Mouse (Mus musculus): Measurements from ENCODE around the gene H2afx. TPM values are rescaled to one million over a fixed set of nuclear protein-coding genes. Genes with fewer than 3 reads are reported as not detected.
"Not testable (repeated sequence)": the region's sequence is repeated elsewhere in the genome, so short reads cannot be mapped to it uniquely, and the experiment has no call there.

The H2afx gene
- polyA plus RNA-seq, 1 experiment: 201 TPM

- Histone ChIP-seq H3K27ac (ENCODE audit: control insufficient read depth, insufficient read depth, low read depth, low read length, poor library complexity) (no peak overlapping the region), H3K4me1 (ENCODE audit: control insufficient read depth, insufficient read depth, low read length) (no peaks in the 10 kb centered on the region; the same call in 1 of the 2 replicates), H3K4me3 (replicated peaks; ENCODE audit: control insufficient read depth, low read depth, low read length) (no peak overlapping the region)
- TF ChIP-seq POLR2A (IDR thresholded peaks at IDR 0.05; ENCODE audit: borderline replicate concordance, control insufficient read depth, low read depth, low read length) (no peak), CTCF (IDR thresholded peaks at IDR 0.05; ENCODE audit: control insufficient read depth, insufficient read depth, low read length) (no peak)
- WGBS: 94% methylated on average over 13 of the region's 13 CpGs
Measured at GRCm38 (mm10) chr9:44332918-44333638, 1.4 kb upstream of the H2afx start.

DNA sequence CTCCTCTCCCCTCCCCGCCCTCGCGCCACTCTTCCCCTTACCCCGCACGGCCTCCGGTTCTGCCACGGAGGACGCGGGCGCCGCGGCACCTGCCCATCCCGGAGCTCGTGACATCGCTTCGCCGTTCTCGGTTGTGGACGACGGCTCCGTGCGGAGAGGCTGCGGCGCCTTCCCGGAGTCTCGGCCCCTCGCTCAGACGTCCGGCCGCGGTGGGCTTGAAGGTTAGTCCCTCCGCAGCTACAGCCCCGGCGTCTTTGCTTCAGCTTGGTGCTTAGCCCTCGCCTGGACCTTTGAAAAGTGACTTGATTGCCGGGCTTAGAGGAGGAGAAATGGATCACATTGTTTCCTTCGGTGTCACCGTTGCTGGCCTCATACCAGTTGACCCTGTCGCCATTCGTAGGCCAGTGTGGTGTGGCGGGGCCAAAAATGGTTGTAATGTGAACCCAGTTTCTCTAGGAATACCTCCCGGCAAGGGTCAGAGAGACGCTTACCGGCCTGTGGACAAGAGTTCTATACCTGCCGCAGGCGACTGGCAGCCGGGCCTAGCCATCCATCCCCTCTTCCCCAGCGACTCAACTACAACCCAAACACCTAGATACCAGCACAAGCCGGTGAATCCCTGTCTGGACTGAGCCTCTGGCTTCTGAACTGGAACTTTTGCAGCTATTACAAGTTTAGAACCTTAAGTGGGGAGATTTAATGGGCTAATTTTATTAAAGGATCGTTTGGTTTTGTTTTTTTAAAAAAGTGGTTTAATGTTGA is 1.0 kb downstream of the H2afx start:
- WGBS: under 1% methylated on average over 50 of the region's 50 CpGs
- TF ChIP-seq POLR2A (IDR thresholded peaks at IDR 0.05; ENCODE audit: borderline replicate concordance, control insufficient read depth, low read depth, low read length) (peak; percentile 52; the same call in 1 of the 2 replicates), CTCF (IDR thresholded peaks at IDR 0.05; ENCODE audit: control insufficient read depth, insufficient read depth, low read length) (no peak)
- Histone ChIP-seq H3K4me1 (ENCODE audit: control insufficient read depth, insufficient read depth, low read length) (no peaks in the 10 kb centered on the region; the same call in 1 of the 2 replicates), H3K4me3 (replicated peaks; ENCODE audit: control insufficient read depth, low read depth, low read length) (peak overlapping the region; percentile 85), H3K27ac (ENCODE audit: control insufficient read depth, insufficient read depth, low read depth, low read length, poor library complexity) (peak overlapping the region; percentile 99)

DNA sequence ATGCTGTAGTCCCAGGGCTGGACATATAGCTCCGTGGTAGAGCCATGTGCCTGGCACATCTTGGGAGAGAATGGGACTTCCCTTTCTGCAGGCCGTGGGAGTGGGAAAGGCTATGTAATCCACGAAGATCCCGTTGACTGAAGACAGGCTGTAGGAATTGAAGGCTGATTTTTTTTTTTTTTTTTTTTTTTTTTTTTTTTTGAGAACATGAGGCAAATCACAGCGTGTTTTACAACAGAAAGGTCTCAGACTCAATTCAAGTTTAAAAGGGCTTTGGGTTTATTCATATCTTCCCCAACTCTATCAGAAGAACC is 1.6 kb downstream of the H2afx start:
- peak overlapping the region; percentile 85 for H3K4me3 ChIP-seq (replicated peaks; ENCODE audit: control insufficient read depth, low read depth, low read length)
- 3% methylated on average over 5 of the region's 5 CpGs for WGBS
- H3K4me1 ChIP-seq (ENCODE audit: control insufficient read depth, insufficient read depth, low read length): no peaks in the 10 kb centered on the region; the same call in 1 of the 2 replicates
- no peak overlapping the region; the same call in 1 of the 2 replicates for H3K27ac ChIP-seq (ENCODE audit: control insufficient read depth, insufficient read depth, low read depth, low read length, poor library complexity)
- TF ChIP-seq CTCF (IDR thresholded peaks at IDR 0.05; ENCODE audit: control insufficient read depth, insufficient read depth, low read length) (no peak), POLR2A (IDR thresholded peaks at IDR 0.05; ENCODE audit: borderline replicate concordance, control insufficient read depth, low read depth, low read length) (no peak)

- peak overlapping the region; percentile 72 for H3K4me3 ChIP-seq (replicated peaks; ENCODE audit: control insufficient read depth, low read depth, low read length)
- H3K4me1 ChIP-seq (ENCODE audit: control insufficient read depth, insufficient read depth, low read length): not testable (repeated sequence)
Measured at GRCm38 (mm10) chr9:44336513-44336912, 2.0 kb downstream of the H2afx start.

GRCm38 (mm10) chr9:44336964-44337363 is 2.5 kb downstream of the H2afx start:
- no peaks in the 10 kb centered on the region; the same call in 1 of the 2 replicates for H3K4me1 ChIP-seq (ENCODE audit: control insufficient read depth, insufficient read depth, low read length)
- no peak overlapping the region for H3K27ac ChIP-seq (ENCODE audit: control insufficient read depth, insufficient read depth, low read depth, low read length, poor library complexity)
- 41% methylated on average over 3 of the region's 3 CpGs for WGBS

More at GRCm38 (mm10) chr9:44336513-44336912, 2.0 kb downstream of the H2afx start:
- peak overlapping the region; percentile 44; the same call in 1 of the 2 replicates for H3K27ac ChIP-seq (ENCODE audit: control insufficient read depth, insufficient read depth, low read depth, low read length, poor library complexity)
- peak; percentile 39; the same call in 1 of the 2 replicates for TF ChIP-seq POLR2A (IDR thresholded peaks at IDR 0.05; ENCODE audit: borderline replicate concordance, control insufficient read depth, low read depth, low read length)
- WGBS: 48% methylated on average over 4 of the region's 4 CpGs

GRCm38 (mm10) chr9:44337436-44338169 is 3.1 kb downstream of the H2afx start:
- 84% methylated on average over 9 of the region's 9 CpGs for WGBS
- TF ChIP-seq CTCF (IDR thresholded peaks at IDR 0.05; ENCODE audit: control insufficient read depth, insufficient read depth, low read length): no peak
- TF ChIP-seq POLR2A (IDR thresholded peaks at IDR 0.05; ENCODE audit: borderline replicate concordance, control insufficient read depth, low read depth, low read length): peak; percentile 13; the same call in 1 of the 2 replicates
- Histone ChIP-seq H3K27ac (ENCODE audit: control insufficient read depth, insufficient read depth, low read depth, low read length, poor library complexity) (peak overlapping the region; percentile 43; the same call in 1 of the 2 replicates), H3K4me1 (ENCODE audit: control insufficient read depth, insufficient read depth, low read length) (no peaks in the 10 kb centered on the region; the same call in 1 of the 2 replicates), H3K4me3 (replicated peaks; ENCODE audit: control insufficient read depth, low read depth, low read length) (peak overlapping the region; percentile 72)

More at GRCm38 (mm10) chr9:44336964-44337363, 2.5 kb downstream of the H2afx start:
- H3K4me3 ChIP-seq (replicated peaks; ENCODE audit: control insufficient read depth, low read depth, low read length): peak overlapping the region; percentile 72
- TF ChIP-seq CTCF (IDR thresholded peaks at IDR 0.05; ENCODE audit: control insufficient read depth, insufficient read depth, low read length) (no peak), POLR2A (IDR thresholded peaks at IDR 0.05; ENCODE audit: borderline replicate concordance, control insufficient read depth, low read depth, low read length) (no peak)

DNA sequence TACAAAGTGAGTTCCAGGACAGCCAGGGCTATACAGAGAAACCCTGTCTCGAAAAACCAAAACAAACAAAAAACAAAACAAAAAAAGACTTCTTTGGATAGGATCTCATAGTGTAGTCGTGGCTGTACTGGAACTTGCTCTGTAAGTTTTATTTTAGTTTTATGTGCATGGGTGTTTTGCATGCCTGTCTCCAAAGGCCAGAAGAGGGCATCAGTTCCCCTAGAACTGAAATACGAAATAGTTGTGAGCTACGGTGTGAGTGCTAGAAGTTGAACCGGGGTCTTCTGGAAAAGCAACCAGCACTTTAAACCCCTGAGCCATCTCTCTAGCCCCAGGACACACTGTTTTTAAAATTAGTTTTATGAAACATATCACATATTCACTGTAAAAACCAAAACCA is 4.1 kb downstream of the H2afx start:
- peak overlapping the region; percentile 44; the same call in 1 of the 2 replicates for H3K27ac ChIP-seq (ENCODE audit: control insufficient read depth, insufficient read depth, low read depth, low read length, poor library complexity)
- TF ChIP-seq CTCF (IDR thresholded peaks at IDR 0.05; ENCODE audit: control insufficient read depth, insufficient read depth, low read length) (no peak), POLR2A (IDR thresholded peaks at IDR 0.05; ENCODE audit: borderline replicate concordance, control insufficient read depth, low read depth, low read length) (no peak)
- peak overlapping the region; percentile 58 for H3K4me3 ChIP-seq (replicated peaks; ENCODE audit: control insufficient read depth, low read depth, low read length)
- 72% methylated on average over 5 of the region's 5 CpGs for WGBS
- no peaks in the 10 kb centered on the region; the same call in 1 of the 2 replicates for H3K4me1 ChIP-seq (ENCODE audit: control insufficient read depth, insufficient read depth, low read length)
